Mouse (Mus musculus): Measurements from ENCODE around the gene Acsm1.
"Not testable (repeated sequence)": the region's sequence is repeated elsewhere in the genome, so short reads cannot be mapped to it uniquely, and the experiment has no call there.

The Acsm1 gene

GRCm38 (mm10) chr7:119606664-119607076 lies at the start of gene Acsm1:
Gene Acsm1 (plus strand): TSS chr7:119607026.
- no peak for DNase-seq (ENCODE audit: low read depth, low spot score)

- DNase-seq (ENCODE audit: low read depth, low spot score), result no peak
These were observed 46.9 kb upstream of the Acsm1 start for GRCm38 (mm10) chr7:119559789-119560451.

DNA sequence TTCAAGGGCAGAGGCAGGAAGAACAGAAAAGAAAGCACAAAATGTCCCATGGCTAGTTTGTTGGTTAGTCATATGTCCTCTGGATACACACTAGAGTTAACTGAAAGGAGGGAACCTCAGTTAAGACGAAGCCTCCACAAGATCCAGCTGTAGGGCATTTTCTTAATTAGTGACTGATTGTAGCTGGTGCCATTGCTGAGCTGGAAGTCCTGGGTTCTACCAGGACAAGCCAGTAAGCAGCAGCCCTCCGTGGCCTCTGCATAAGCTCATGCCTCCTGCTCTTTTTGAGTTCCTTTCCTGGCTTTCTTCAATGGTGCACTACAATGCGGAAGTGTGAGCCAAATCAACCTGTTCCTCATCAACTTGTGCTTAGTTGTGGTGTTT lies 46.4 kb upstream of the Acsm1 start:
- DNase-seq (ENCODE audit: low read depth, low spot score), result no peak

GRCm38 (mm10) chr7:119561441-119561840 lies 45.4 kb upstream of the Acsm1 start:
- no peak for DNase-seq (ENCODE audit: low read depth, low spot score)

DNA sequence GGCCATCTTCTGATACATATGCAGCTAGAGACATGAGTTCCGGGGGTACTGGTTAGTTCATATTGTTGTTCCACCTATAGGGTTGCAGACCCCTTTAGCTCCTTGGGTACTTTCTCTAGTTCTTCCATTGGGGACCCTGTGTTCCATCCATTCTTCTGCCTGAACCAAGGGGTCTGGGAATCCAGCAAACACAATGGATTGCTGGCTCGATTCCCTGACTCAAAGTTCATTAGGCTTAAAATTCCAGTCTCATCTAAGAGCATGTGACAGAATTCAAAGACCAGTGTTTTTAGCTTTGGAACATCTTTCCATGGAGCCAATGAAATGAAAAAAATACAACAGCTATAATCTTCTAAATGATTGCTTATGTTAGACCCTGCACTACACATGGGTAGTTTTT lies 44.4 kb upstream of the Acsm1 start:
- not testable (repeated sequence) for DNase-seq (ENCODE audit: low read depth, low spot score)

DNA sequence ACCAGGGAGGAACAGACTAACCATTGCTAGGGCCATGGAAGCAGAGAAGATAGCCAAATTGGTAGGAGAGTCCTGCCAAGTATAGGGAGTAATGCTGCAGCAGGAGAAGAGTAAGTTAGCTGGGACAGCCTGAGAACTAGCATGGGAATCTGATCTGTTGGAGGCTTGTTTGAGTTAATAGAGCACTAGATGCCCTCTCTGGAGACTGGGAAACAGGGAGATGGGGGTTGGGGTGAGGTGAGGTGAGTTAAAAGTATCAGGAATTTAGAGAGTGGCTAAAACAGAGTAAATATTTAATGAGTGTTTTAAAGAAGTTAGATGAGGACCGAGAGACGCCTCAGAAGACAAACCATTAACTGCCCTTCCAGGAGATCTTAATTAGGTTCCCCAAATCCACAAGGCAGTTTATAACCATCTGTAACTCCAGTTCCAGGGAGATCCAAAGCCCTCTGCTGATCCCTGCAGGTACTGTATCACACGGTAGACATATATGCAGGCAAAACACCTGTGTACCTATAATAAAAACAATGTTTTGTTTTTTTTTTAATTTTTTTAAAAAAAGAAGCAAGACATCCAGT lies 12.2 kb upstream of the Acsm1 start:
- no peak for DNase-seq (ENCODE audit: low read depth, low spot score)

DNA sequence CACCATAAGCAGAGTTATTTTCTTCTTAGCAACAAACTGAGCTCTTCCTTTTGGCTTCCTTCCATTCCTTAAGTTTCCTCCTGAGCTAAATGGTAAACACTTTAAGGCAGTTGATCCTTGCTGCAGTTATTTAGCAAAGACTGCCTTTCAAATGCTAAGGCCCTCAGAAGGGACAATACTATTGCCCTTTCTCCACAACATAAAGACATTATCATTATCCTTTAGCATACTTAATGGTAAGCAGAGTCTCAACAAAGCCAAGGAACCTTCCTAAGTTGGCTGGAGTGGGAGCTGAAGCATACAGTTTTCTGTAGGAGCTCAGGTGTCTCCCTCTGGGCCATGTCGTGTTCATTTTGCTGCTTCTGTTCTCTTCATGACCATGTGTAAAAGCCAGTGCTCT lies 11.5 kb upstream of the Acsm1 start:
- DNase-seq (ENCODE audit: low read depth, low spot score), result no peak

- DNase-seq (ENCODE audit: low read depth, low spot score), result no peak
These were observed 10.3 kb upstream of the Acsm1 start for GRCm38 (mm10) chr7:119596536-119596935.

DNA sequence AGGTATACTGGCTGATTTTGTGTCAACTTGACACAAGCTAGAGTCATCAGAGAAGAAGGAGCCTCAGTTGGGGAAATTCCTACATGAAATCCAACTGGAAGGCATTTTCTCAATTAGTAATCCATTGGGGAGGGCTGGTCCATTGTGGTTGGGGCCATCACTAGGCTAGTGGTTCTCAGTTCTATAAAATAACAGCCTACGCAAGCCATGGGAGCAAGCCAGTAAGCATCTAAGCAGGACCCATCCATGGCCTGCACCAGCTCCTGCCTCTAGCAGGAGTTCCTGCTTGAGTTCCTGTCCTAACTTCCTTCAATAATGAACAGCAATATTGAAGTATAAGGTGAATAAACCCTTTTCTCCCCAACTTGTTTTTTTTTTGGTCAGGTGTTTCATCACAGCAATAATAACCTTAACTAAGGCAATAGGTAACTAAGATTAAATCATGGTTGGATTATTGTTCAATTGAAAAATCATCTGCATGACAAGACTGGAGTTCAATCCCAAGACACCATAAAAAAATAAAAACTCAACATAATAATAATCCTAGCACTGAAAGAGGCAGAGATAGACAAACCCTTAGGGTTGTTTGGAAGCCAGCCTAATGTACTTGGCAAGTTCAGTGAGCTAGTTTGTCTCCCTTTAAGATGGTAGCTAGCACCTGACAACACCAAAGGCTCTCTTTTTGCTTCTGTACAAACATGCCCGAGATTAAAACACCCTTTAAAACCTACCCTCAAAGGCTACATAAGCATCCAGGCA lies 5.5 kb upstream of the Acsm1 start:
- DNase-seq (ENCODE audit: low read depth, low spot score), result no peak

DNA sequence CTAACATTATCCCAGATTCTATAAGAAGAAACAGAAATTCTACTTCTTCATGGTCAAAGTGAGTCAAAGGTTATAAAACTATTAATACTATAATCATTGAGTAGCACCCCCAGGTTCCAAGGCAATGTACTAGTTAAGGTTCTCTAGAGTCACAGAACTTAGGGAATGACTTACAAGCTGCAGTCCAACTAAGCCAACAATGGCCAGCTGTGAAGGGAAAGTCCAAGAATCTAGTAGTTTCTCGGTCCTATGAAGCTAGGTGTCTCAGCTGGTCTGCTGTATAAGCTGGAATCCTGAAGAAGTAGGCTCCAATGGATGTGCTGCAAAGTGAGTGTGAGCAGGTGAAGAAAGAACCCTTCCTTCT lies 4.9 kb upstream of the Acsm1 start:
- DNase-seq (ENCODE audit: low read depth, low spot score), result no peak

DNA sequence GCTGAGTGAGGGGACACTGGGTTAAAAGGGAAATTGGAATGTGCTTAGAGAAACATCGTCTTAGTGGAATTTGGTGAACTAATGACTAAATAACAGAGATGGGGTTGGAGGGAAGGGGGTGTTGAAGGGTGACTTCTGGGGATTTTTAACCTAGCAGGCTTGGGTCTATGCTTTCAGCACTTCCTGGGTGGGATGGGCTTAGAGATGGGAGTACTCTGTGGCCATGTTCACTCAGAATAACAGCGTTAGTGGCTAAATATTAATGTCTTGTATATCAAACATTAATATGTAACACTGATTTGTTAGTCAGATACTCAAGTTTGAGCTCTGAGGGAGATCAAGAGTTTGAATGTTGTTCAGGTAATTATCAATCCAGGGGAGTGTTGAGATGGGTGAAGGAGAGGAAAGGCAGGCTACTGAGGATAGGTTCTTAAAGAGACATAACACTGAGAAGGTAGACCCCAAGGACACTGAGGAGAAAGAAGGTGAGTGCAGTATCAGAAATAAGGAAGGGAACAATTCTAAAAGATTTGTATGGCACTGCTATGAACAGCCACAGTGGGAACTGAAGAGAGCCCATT lies 1.8 kb upstream of the Acsm1 start:
- DNase-seq (ENCODE audit: low read depth, low spot score), result no peak

DNA sequence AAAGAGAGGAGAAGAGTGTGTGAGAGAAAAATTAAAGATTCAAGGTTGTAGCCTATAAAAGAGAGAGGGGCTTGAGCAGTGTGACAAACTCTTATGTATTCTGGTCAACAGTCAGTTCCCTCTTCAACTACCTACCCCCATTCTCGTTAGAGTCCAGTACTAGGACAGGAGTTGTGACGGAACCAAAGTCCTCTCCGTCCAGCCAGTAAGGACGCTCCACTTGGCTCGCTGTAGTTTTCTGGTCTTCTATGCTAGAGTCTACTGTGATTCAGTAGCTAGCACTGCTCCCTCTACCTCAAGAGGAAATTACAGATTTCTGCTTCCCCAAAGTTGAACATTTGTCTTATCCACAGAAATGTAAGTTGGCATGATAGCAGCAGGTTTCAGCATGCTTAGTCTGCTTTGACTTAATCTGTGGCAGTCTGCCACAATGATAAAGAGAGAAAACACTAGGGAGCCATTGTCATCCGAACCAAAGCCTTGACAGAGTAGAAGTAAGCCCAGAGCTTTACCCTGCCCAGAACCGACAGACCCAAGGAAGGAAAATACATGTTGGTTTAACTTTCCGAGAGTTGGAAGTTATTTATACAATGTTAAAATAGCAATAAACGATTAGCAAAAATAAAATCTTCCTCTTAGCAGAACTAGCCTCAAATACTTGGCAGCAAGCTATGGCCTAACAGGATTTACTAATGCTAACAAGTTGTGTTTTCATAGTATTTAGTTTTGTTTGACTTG lies 731 bp upstream of the Acsm1 start:
- no peak for DNase-seq (ENCODE audit: low read depth, low spot score)

DNA sequence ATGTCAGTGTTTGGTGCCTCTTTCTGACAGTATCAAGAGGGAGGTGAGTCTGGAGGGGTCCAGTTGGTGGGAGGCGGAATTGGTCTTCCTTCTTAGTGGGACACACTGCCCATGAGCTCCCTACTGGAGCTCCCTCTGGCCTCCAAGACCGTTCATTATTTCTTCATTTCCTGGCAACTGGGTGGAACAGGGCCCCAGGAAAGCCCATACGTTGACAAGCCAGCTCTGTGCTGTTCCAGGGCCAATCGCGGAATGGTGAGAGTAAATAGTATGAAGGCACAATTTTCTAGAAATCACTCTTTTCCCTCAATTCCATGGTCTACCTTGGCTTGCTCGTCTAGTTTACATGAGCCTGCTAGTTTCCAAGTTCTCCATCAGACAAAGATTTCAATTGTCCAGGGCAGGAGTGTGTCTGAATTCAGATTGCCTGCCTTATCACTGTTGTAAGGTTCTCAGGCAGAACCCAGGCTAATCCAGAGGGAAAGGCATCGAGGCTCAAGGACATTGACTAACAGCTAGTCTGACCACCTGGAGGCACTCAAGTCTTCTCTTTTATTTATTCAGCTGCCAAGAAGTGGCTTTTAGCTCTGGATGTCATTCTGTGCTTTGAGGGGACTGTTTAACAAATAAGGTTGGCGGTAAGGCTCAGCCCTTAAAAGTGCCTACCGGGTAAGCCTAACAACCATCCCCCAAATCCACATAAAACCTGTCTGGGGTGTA lies 1.1 kb downstream of the Acsm1 start:
- no peak for DNase-seq (ENCODE audit: low read depth, low spot score)

DNA sequence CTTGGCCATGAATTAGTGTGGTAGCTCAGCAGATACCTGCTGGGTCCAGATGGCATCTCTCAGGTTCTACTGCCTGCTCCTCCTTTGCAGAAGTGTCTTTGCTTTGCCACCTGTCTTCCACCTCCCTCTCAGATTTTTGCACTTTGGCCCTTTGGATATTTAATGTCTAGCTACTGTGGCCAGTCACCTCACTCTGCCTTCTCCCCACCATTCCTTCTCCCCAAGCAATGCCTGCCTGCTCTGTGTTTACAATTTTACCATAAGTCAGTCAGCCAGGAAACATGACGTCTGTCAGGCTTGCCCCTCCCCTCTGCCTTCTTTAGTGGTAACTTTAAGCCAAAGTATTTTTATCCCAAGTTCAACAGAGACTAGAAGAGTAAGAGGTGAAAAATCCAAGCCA lies 9.7 kb downstream of the Acsm1 start:
- DNase-seq (ENCODE audit: low read depth, low spot score), result no peak

- no peak for DNase-seq (ENCODE audit: low read depth, low spot score)
These were observed 10.8 kb downstream of the Acsm1 start for GRCm38 (mm10) chr7:119617593-119617992.

DNA sequence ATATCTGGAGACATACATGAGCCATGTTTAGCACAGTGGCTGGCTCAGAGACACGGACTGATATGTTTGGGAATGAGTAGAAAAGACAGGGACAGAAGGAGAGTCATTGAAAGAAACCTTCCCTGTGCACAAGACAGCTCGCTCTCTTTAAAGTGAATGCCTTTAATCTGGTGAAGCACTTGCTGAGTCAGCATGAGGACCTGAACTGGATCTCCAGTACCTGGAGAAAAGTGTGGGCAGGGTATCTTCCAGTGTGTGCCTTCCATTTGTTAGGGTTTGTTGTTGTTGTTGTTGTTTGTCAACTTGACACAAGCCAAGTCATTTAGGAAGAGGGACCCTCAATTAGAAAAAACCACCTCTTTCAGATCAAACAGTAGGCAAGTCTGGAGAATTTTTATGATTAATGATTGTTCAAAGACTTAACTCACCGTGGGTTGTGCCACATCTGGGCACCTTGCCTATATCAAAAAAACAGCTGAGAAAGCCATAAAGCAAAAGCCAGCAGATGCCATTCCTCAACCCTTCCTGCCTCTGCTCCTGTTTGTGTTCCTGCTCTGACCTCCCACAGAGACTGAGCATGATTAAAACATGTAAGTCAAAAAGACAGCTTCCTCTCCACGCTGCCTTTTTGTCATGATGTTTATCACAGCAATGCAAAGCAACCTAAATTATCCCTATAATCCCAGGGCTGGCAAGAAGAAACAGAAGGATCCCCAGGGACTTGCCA lies 11.5 kb downstream of the Acsm1 start:
- no peak for DNase-seq (ENCODE audit: low read depth, low spot score)

- no peak for DNase-seq (ENCODE audit: low read depth, low spot score)
These were observed 13.3 kb downstream of the Acsm1 start for GRCm38 (mm10) chr7:119620157-119620556.

GRCm38 (mm10) chr7:119638773-119639172 lies 31.9 kb downstream of the Acsm1 start:
- DNase-seq (ENCODE audit: low read depth, low spot score), result no peak

GRCm38 (mm10) chr7:119642307-119642706 lies 35.5 kb downstream of the Acsm1 start:
- DNase-seq (ENCODE audit: low read depth, low spot score), result no peak

- DNase-seq (ENCODE audit: low read depth, low spot score), result no peak
These were observed 61.1 kb downstream of the Acsm1 start for GRCm38 (mm10) chr7:119667893-119668292.

GRCm38 (mm10) chr7:119670395-119670794 lies 63.6 kb downstream of the Acsm1 start:
- DNase-seq (ENCODE audit: low read depth, low spot score), result no peak

Data from retina, adult 2 months (tissue).